Mouse (Mus musculus): Measurements from ENCODE around the gene Large2. TPM values are rescaled to one million over a fixed set of nuclear protein-coding genes. Genes with fewer than 3 reads are reported as not detected.
A peak's percentile ranks its signal among the peaks of the same experiment; 100 is the strongest.

The Large2 gene
- total and polyA plus RNA-seq, 2 experiments from 2014 or later = 0.25 TPM; not detected in 1

DNA sequence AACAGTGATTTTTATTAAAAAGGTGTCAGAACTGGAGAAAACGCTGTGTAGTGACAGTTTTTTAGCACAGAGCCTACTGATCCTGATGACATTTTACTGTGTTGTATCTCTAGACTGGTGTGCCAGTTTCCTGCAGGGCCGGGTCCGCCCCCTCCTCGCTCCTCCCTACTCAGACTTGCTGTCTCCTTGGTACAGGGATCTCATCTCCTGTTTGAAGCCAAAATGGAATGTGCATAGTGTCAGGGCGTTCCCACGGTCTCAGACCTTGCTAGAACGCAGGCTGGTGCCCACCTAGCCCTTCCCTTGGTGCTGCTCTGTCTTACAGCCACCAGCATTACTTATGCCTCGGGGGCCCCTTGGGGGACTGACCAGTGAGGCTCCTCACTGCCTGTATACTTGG, 12.9 kb downstream of the Large2 start:
- ATAC-seq (ENCODE audit: insufficient read depth, low read depth) = no peak
- Histone ChIP-seq H3K9me3 (replicated peaks; ENCODE audit: control insufficient read depth, low read length) (no peaks in the 10 kb centered on the region), H3K27me3 (ENCODE audit: control insufficient read depth, insufficient read depth, low read length) (no peaks in the 10 kb centered on the region), H3K27ac (ENCODE audit: low read depth) (no peak overlapping the region), H3K36me3 (replicated peaks; ENCODE audit: control insufficient read depth, insufficient read depth, low read length) (peaks cover 61% of the 10 kb centered on the region), H3K4me1 (ENCODE audit: control insufficient read depth, insufficient read depth) (0 out of 2 replicates have a peak, but pooled peaks cover 4% of the 10 kb centered on the region), H3K9ac (replicated peaks; ENCODE audit: low read depth, low read length) (no peak overlapping the region), H3K4me3 (ENCODE audit: low read depth, low read length) (no peak overlapping the region), H3K4me2 (ENCODE audit: low read depth, low read length) (no peak overlapping the region)
- DNase-seq (ENCODE audit: low spot score) = no peak
- TF ChIP-seq CTCF (IDR thresholded peaks at IDR 0.05; ENCODE audit: low read depth) (no peak), EP300 (IDR thresholded peaks at IDR 0.05; ENCODE audit: low read depth) (no peak)
- WGBS = 79% methylated on average over 8 of the region's 8 CpGs

DNA sequence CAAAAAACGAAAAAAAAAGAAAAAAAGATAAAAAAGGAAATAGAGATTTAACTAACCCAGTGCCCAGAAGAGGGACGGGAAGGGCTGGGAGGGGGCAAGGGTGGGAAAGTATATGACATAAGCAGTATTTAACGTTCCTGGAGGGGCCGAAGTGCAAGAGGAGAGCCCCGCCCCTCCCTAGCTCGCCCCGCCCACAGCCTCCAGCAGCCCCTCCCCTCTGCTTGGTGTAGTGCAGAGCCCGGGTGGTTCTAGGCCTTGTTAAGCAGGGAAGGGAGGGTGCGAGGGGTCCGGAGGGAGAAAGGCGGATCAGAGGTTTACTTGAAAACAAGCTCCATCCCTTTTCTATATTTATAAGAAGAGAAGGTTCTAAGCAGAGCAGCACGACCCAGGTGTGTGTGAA, 13.8 kb downstream of the Large2 start:
- Histone ChIP-seq H3K27ac (ENCODE audit: low read depth) (no peak overlapping the region), H3K36me3 (replicated peaks; ENCODE audit: control insufficient read depth, insufficient read depth, low read length) (peaks cover 67% of the 10 kb centered on the region), H3K27me3 (ENCODE audit: control insufficient read depth, insufficient read depth, low read length) (no peaks in the 10 kb centered on the region), H3K9ac (replicated peaks; ENCODE audit: low read depth, low read length) (no peak overlapping the region), H3K4me3 (ENCODE audit: low read depth, low read length) (no peak overlapping the region), H3K4me2 (ENCODE audit: low read depth, low read length) (no peak overlapping the region), H3K4me1 (ENCODE audit: control insufficient read depth, insufficient read depth) (0 out of 2 replicates have a peak, but pooled peaks cover 4% of the 10 kb centered on the region), H3K9me3 (replicated peaks; ENCODE audit: control insufficient read depth, low read length) (no peaks in the 10 kb centered on the region)
- no peak for ATAC-seq (ENCODE audit: insufficient read depth, low read depth)
- TF ChIP-seq CTCF (IDR thresholded peaks at IDR 0.05; ENCODE audit: low read depth) (no peak), EP300 (IDR thresholded peaks at IDR 0.05; ENCODE audit: low read depth) (no peak)
- no peak for DNase-seq (ENCODE audit: low spot score)
- 43% methylated on average over 12 of the region's 12 CpGs for WGBS

DNA sequence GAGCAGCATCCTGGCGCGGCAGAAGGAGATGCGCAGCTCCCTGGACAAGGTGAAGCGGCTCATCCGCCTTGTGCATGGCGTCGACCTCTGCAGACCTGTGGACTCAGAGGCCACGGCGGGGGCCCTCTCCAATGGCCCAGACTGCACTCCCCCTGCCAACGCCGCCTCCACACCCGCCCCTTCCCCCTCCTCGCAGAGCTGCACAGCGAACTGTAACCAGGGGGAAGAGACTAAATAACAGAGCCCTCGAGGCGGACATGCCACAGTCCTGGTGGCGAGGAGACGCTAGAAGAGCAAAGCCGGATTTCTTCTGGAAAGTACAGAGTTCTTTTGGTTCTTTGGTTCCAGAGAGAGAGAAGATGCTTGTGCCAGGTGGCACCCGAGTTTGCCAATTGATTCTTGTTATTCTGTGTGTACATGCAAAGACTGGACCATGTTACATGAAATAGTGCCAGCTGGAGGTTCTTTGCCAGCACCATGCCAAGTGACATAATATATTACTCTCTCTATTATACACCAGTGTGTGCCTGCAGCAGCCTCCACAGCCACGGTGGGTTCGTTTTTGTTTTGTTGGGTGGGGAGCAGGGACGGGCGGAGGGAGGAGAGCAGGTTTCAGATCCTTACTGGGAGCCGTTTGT, 14.4 kb downstream of the Large2 start:
- no peaks in the 10 kb centered on the region for H3K27me3 ChIP-seq (ENCODE audit: control insufficient read depth, insufficient read depth, low read length)
- H3K4me2 ChIP-seq (ENCODE audit: low read depth, low read length) = no peak overlapping the region
- no peak for TF ChIP-seq CTCF (IDR thresholded peaks at IDR 0.05; ENCODE audit: low read depth)
- no peak for TF ChIP-seq EP300 (IDR thresholded peaks at IDR 0.05; ENCODE audit: low read depth)
- DNase-seq (ENCODE audit: low spot score) (no peak), ATAC-seq (ENCODE audit: insufficient read depth, low read depth) (no peak)
- H3K27ac ChIP-seq (ENCODE audit: low read depth) = no peak overlapping the region
- H3K4me1 ChIP-seq (ENCODE audit: control insufficient read depth, insufficient read depth) = 0 out of 2 replicates have a peak, but pooled peaks cover 4% of the 10 kb centered on the region
- H3K9ac ChIP-seq (replicated peaks; ENCODE audit: low read depth, low read length) = no peak overlapping the region
- 81% methylated on average over 25 of the region's 25 CpGs for WGBS
- peaks cover 67% of the 10 kb centered on the region for H3K36me3 ChIP-seq (replicated peaks; ENCODE audit: control insufficient read depth, insufficient read depth, low read length)
- H3K9me3 ChIP-seq (replicated peaks; ENCODE audit: control insufficient read depth, low read length) = no peaks in the 10 kb centered on the region
- no peak overlapping the region for H3K4me3 ChIP-seq (ENCODE audit: low read depth, low read length)

DNA sequence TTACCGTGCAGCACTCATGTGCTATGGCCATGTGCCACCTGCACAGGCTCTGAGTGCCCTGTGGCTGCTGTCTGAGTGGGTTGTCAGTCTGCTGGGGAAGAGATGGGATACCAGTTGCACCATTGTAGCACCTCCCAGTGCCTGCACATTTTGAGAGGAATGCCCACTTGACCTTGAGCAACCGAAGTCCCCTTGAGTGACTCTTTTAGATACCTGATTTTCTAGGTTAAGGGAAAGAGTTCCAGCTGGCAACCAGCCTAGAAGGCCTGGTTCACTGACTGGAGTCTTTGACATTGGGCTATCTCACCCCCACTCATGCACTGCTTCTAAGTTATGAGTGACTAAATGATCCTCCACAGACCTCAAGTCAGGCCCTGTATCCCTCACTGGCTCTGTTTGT, 15.4 kb downstream of the Large2 start:
- H3K4me3 ChIP-seq (ENCODE audit: low read depth, low read length) = no peak overlapping the region

DNA sequence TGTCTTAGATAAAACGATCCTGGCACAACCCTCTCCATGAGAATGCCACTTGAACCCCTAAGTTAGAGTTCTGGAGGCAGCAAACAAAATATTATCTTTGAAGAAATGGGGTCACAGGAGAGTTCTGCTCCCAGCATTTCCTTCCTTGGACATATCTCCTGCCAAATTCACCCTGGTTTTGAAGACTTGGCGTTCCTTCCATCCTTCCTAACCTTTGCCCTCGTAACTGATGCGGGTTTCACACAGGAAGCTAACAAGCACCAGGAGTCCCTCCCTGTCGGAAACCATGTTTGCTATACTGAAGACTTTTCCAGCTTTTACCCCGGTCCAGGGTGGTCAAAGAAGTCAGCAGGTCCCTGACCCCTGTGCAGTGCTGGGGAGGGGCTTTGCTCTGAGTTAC, 20.4 kb downstream of the Large2 start:
- Histone ChIP-seq H3K4me3 (ENCODE audit: low read depth, low read length) (no peak overlapping the region), H3K27ac (ENCODE audit: low read depth) (no peak overlapping the region; the same call in 1 of the 2 replicates)

More for the DNA sequence above, 15.4 kb downstream of the Large2 start:
- H3K4me1 ChIP-seq (ENCODE audit: control insufficient read depth, insufficient read depth) = 0 out of 2 replicates have a peak, but pooled peaks cover 4% of the 10 kb centered on the region
- H3K27me3 ChIP-seq (ENCODE audit: control insufficient read depth, insufficient read depth, low read length) = no peaks in the 10 kb centered on the region
- peaks cover 67% of the 10 kb centered on the region for H3K36me3 ChIP-seq (replicated peaks; ENCODE audit: control insufficient read depth, insufficient read depth, low read length)
- DNase-seq (ENCODE audit: low spot score) (no peak), ATAC-seq (ENCODE audit: insufficient read depth, low read depth) (0 out of 2 replicates have a peak, but pooled peaks have one; percentile 30)
- H3K4me2 ChIP-seq (ENCODE audit: low read depth, low read length) = no peak overlapping the region
- no peak overlapping the region for H3K9ac ChIP-seq (replicated peaks; ENCODE audit: low read depth, low read length)
- 33% methylated on average over 2 of the region's 2 CpGs for WGBS
- H3K27ac ChIP-seq (ENCODE audit: low read depth) = no peak overlapping the region
- TF ChIP-seq EP300 (IDR thresholded peaks at IDR 0.05; ENCODE audit: low read depth) (no peak), CTCF (IDR thresholded peaks at IDR 0.05; ENCODE audit: low read depth) (no peak)
- H3K9me3 ChIP-seq (replicated peaks; ENCODE audit: control insufficient read depth, low read length) = no peaks in the 10 kb centered on the region

More for the DNA sequence above, 20.4 kb downstream of the Large2 start:
- TF ChIP-seq CTCF (IDR thresholded peaks at IDR 0.05; ENCODE audit: low read depth) = no peak
- TF ChIP-seq EP300 (IDR thresholded peaks at IDR 0.05; ENCODE audit: low read depth) = no peak
- H3K27me3 ChIP-seq (ENCODE audit: control insufficient read depth, insufficient read depth, low read length) = no peaks in the 10 kb centered on the region
- no peaks in the 10 kb centered on the region for H3K4me1 ChIP-seq (ENCODE audit: control insufficient read depth, insufficient read depth)
- ATAC-seq (ENCODE audit: insufficient read depth, low read depth) = 0 out of 2 replicates have a peak, but pooled peaks have one; percentile 36
- H3K9ac ChIP-seq (replicated peaks; ENCODE audit: low read depth, low read length) = no peak overlapping the region
- no peak for DNase-seq (ENCODE audit: low spot score)
- H3K9me3 ChIP-seq (replicated peaks; ENCODE audit: control insufficient read depth, low read length) = no peaks in the 10 kb centered on the region
- 58% methylated on average over 6 of the region's 6 CpGs for WGBS
- peaks cover 67% of the 10 kb centered on the region for H3K36me3 ChIP-seq (replicated peaks; ENCODE audit: control insufficient read depth, insufficient read depth, low read length)
- H3K4me2 ChIP-seq (ENCODE audit: low read depth, low read length) = no peak overlapping the region

Data from heart, postnatal 0 days (tissue).